Mouse (Mus musculus) G1E-ER4 (cell line): ENCODE measurements around the gene Aox4. TPM values are rescaled to one million over a fixed set of nuclear protein-coding genes. Genes with fewer than 3 reads are reported as not detected.

Experiments used
- GATA1 ChIP-seq: IDR thresholded peaks from one replicate; pipeline ENCODE4 v1.8.0; 2012; ENCODE audit warnings: low read length, inconsistent platforms
- polyA plus RNA-seq: library from polyadenylated mRNA; stranded (reverse); fragments of >175 nt; gene quantifications from 2 replicates; pipeline ENCODE4 v1.2.3, GENCODE M21; 2012

Gene Aox4
- polyA plus RNA-seq, 1 experiment, result 0.05 TPM

- TF ChIP-seq GATA1, result no peak
These were observed 97.0 kb downstream of the Aox4 start for GRCm38 (mm10) chr1:58307181-58307580.

GRCm38 (mm10) chr1:58308594-58308993 is 98.4 kb downstream of the Aox4 start:
- no peak for TF ChIP-seq GATA1

GRCm38 (mm10) chr1:58309853-58310252 is 99.7 kb downstream of the Aox4 start:
- TF ChIP-seq GATA1, result no peak

- TF ChIP-seq GATA1, result no peak
These were observed 101.1 kb downstream of the Aox4 start for GRCm38 (mm10) chr1:58311221-58311864.

- TF ChIP-seq GATA1, result no peak
These were observed 103.0 kb downstream of the Aox4 start for GRCm38 (mm10) chr1:58313173-58313572.

- TF ChIP-seq GATA1, result no peak
These were observed 105.3 kb downstream of the Aox4 start for GRCm38 (mm10) chr1:58315532-58315931.

Other genes with a start within 250 kb of the Aox4 start
- gene Sgo2a, start 214.4 kb upstream of the Aox4 start, polyA plus RNA-seq, result 2.7 and 3.8 TPM in 2 replicates
- gene Kctd18, start 191.4 kb upstream of the Aox4 start, polyA plus RNA-seq, result 15.4 and 22.5 TPM in 2 replicates
- not detected in 2 replicates for gene Aox1, start 180.5 kb upstream of the Aox4 start, polyA plus RNA-seq
- gene Aox3, start 97.3 kb upstream of the Aox4 start, polyA plus RNA-seq, result not detected in 2 replicates
- gene Aox2, start 67.9 kb downstream of the Aox4 start, polyA plus RNA-seq, result 0.36 and 0.42 TPM in 2 replicates
- 15.6 and 22.9 TPM in 2 replicates for gene Bzw1, start 182.5 kb downstream of the Aox4 start, polyA plus RNA-seq
- gene Clk1, start 213.7 kb downstream of the Aox4 start, polyA plus RNA-seq, result 1.8 and 3.2 TPM in 2 replicates
- gene Nif3l1, start 234.8 kb downstream of the Aox4 start, polyA plus RNA-seq, result 2.7 and 11.0 TPM in 2 replicates
- gene Ppil3, start 235.1 kb downstream of the Aox4 start, polyA plus RNA-seq, result 8.2 and 11.2 TPM in 2 replicates